Mouse (Mus musculus) embryo, embryonic 10.5 days (tissue): ENCODE measurements around the gene 2810459M11Rik.
"Not testable (repeated sequence)": the region's sequence is repeated elsewhere in the genome, so short reads cannot be mapped to it uniquely, and the experiment has no call there.

ENCODE experiments used
- DNase-seq: peaks from one replicate; pipeline ENCODE4 v3.0.0-alpha.2; 2015; ENCODE audit warnings: low spot score

2810459M11Rik gene

GRCm38 (mm10) chr1:86045848-86046805, at the start of gene 2810459M11Rik:
TSS of gene 2810459M11Rik (plus strand) at chr1:86045863.
- peak; percentile 63 for DNase-seq

- no peak for DNase-seq
Measured at GRCm38 (mm10) chr1:85997221-85997620, 48.4 kb upstream of the 2810459M11Rik start.

GRCm38 (mm10) chr1:85998012-85998411, 47.7 kb upstream of the 2810459M11Rik start:
- no peak for DNase-seq

DNA sequence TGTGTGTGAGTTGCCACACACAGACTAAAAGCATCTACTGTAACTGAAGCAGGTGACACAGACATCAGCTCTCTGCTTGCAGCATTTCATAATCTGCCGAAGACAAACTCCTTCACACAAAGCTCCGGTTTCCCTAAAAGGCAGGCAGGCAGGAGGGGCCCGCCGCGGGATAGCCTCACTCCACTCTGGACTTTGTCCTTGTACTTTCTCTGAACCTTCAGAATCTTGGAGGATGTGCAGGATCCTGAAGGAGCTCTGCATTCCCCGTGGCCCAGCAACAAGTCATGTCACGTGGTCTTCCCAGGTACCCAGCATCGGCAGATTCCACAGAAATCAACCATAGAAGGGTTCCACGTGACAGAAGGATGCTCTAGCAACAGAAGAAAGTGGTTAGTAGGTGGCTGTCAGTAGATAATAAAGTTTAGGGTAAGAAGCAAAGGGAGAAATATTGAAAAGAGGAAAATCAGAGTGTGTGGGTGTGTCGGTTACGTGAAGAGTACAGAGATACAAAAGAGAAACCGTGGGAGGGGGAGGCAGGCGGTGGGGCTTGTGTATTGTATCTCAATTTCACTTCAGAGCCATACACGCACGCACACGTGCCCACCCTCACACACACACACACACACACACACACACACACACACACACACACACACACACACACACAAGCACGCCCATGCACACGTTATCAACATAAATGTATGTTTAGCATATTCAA, 45.7 kb upstream of the 2810459M11Rik start:
- DNase-seq: no peak

- no peak for DNase-seq
Measured at GRCm38 (mm10) chr1:86005540-86005939, 40.1 kb upstream of the 2810459M11Rik start.

- no peak for DNase-seq
Measured at GRCm38 (mm10) chr1:86006040-86006439, 39.6 kb upstream of the 2810459M11Rik start.

DNA sequence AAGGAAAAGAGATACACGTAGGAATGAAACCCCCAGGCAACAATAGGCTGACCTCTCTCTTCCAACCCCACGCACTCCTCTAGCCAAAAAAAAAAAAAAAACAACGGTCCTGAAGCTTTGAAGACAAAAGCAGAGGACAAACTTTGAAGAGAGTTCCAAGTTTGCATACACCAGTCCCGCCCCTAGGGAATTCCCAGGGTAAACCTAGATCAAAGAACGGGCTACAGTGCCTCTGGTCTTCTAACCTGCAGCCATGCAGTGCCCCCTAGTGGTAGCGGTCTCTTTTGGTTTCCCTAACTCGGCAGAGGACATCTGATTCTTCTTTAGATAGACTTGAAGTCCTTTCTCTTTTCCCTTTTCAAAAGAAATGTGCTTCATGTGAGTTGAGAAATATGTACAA, 37.9 kb upstream of the 2810459M11Rik start:
- DNase-seq: peak; percentile 97

GRCm38 (mm10) chr1:86015758-86016157, 29.9 kb upstream of the 2810459M11Rik start:
- DNase-seq: not testable (repeated sequence)

- no peak for DNase-seq
Measured at GRCm38 (mm10) chr1:86016516-86016915, 29.1 kb upstream of the 2810459M11Rik start, which contains the start of gene Spata3. TSS of gene Spata3 (plus strand) at chr1:86016816.

DNA sequence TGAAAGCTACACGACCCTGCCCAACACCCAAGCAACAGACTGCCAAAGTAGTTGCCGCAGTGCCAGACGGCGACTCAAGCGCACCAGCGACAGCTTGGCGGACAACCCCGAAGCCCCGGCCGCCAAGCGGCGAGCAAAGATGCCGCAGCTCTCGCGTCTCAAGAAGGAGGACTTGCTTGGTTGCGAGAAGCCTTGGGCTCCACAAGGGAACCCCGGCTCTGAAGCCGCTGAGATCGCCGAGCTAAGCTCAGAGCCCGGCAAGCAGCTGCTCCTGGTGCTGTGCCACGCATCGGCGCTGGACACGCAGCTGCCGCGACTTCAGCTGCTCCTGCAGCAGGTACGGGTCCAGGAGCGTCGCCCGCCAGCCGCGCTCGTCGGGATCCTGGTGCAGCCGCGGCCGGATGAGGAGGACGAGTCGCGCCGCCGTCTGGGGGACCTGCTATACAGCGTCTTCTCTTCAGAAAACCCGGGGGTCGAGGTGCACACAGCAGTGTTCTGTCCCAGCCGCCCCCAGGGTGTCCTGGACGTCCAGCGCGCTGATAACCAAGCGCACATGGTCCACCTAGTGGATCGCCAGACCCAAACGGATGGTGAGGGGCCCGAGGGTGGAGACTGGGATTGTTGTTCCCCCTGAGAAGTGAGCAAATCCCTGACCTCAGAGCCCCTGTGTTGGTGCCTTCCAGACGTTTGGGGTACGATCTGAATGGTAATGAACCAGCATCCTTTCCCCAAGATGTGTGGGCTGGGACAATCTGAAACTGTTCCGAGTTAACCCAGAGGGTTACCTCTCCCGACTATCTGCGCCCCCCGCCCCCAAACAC, 27.2 kb upstream of the 2810459M11Rik start:
- peak; percentile 83 for DNase-seq

DNA sequence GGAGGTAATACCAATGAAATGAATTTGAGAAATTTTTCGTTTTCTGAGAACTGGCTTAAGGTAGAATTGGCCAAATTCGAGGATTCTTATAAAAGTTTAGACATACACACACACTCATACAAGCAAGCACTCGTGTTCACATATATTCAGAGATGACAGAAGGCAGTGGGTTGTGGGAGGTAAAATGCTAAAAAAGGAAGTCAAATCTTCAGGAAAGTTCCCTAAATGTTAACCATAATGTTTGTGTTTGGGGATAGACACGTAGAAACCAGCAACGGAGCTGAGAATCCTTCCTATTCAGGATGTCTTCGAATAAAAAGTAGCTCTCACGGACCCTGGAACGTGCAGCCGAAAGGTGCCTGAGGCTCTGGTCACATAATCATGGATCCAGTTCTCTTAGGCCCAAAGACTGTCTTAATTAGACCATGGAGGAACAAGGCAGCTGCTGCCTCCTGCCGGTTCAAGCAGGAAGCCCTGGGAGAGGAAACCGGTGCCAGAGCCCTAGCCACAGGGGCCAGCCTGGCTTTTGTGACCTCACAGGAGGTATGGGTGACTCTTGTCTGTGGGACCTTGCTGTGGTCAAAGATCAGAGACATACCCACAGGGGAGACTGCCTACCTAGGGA, 24.2 kb upstream of the 2810459M11Rik start:
- DNase-seq: no peak

GRCm38 (mm10) chr1:86032273-86032987, 13.2 kb upstream of the 2810459M11Rik start:
- DNase-seq: peak; percentile 36

GRCm38 (mm10) chr1:86038191-86038951, 7.3 kb upstream of the 2810459M11Rik start:
- DNase-seq: no peak

DNA sequence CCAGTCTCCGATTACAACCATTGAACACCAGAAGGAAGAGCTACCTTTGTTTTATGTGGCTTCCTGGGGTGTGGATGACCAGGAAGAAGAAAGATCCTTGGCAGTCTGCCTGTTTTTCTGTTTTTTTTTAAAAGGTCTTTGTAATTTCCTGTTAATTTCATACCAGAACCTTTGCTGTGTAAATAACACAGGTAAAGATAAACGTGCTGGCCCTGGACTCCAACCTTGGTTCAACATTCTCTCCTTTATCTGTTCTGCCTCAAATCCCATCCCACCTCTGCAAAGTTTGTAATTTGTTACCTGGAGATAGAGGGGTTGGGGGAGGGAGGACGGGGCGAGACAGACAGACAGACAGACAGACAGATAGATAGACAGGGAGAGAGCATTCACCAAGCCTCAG, 5.5 kb upstream of the 2810459M11Rik start:
- no peak for DNase-seq

DNA sequence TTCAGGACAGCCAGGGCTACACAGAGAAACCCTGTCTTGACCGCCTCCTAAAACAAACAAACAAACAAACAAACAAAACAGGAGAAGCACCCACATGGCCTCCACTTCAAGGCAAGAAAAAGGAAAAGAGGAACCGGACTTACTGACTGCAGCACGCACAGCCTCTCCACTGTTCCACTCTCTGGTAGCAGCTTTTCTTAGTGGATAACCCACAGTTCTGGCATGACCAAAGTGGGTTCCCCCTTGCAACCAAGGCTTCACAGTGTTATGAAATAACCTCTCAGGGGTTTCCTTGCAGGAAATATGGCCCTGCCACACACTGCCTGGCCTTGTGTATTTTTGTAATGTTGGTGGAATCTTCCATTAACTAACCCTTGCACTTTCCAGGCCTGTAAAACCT, 4.8 kb upstream of the 2810459M11Rik start:
- DNase-seq: no peak

DNA sequence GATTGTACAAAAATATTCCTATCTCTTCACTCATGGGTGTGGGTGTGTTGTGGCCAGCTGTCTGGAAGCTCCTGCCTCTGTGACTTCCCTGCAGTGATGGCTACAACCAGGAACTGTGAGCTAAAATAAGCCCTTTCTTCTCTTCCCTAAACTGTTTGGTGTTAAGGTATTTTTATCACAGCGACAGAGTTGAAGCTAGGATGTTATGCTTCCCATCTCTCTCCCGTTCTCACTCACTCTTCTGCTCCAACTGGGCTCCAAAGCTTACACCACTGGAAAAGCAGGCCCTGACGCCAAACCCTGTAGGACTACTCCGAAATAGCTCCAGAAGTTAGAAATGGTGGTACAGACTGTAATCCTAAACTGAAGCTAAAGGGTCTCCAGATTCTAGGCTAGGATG, 607 bp upstream of the 2810459M11Rik start:
- no peak for DNase-seq

- peak; percentile 26 for DNase-seq
Measured at GRCm38 (mm10) chr1:86046833-86047563, 1.3 kb downstream of the 2810459M11Rik start.

DNA sequence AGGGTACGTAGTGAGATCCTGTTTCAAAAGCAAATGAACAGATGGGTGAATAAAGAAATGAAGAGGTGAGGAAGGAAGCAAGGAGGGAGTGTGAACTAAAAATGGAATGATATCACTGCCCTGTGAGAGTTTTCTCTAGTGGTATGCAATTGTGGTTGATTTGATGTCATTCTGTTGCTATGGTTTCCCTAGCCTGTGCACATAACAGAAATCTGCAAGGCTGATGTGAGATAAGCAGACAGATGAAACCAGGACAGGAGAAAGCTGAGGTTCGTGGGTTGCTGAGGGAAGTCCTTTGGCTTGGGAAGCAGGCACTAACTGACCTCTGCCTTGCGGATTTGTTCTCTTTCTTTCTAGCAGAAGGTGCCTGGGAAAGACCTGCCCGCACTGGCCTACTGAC, 2.6 kb downstream of the 2810459M11Rik start:
- no peak for DNase-seq

DNA sequence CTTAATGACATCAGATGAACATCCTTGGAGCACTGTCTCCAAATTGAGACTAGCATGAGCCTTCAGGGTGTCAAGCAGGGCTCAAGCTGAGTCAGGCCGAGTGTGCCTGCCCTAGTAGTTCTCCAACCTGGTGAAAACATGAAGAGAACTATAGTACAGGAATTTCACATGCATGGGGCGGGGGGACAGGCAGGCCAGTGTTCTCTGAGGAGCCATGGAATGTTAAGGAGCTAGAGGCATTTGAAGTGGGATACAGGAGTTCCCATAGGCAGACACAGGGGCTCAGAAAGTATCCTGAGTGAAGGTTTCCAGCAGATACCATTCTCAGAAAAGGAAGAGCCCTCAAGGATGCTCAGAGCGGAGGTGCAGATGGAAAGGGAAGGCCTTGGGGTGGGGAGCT, 3.1 kb downstream of the 2810459M11Rik start:
- DNase-seq: no peak
